Mouse (Mus musculus): ENCODE data around the gene Nop2. TPM values are rescaled to one million over a fixed set of nuclear protein-coding genes. Genes with fewer than 3 reads are reported as not detected.

Gene Nop2
- total RNA-seq (2015) (8.5 and 12.1 TPM in 2 replicates), total RNA-seq (2017) (22.6 and 24.6 TPM in 2 replicates)

GRCm38 (mm10) chr6:125131302-125132156 is at the start of gene Nop2:
Gene Nop2, plus strand, starts transcription at chr6:125131909.
- ATAC-seq (ENCODE audit: poor library complexity, severe bottlenecking): peak; percentile 96

- no peak for ATAC-seq (ENCODE audit: poor library complexity, severe bottlenecking)
Observed at GRCm38 (mm10) chr6:125082801-125083386, 48.8 kb upstream of the Nop2 start.

GRCm38 (mm10) chr6:125084424-125084823 is 47.3 kb upstream of the Nop2 start:
- peak; percentile 75 for ATAC-seq (ENCODE audit: poor library complexity, severe bottlenecking)

GRCm38 (mm10) chr6:125087937-125088336 is 43.8 kb upstream of the Nop2 start:
- no peak for ATAC-seq (ENCODE audit: poor library complexity, severe bottlenecking)

- peak; percentile 63 for ATAC-seq (ENCODE audit: poor library complexity, severe bottlenecking)
Observed at GRCm38 (mm10) chr6:125088561-125089321, 43.0 kb upstream of the Nop2 start.

GRCm38 (mm10) chr6:125089521-125090321 is 42.0 kb upstream of the Nop2 start:
- ATAC-seq (ENCODE audit: poor library complexity, severe bottlenecking): peak; percentile 29

- ATAC-seq (ENCODE audit: poor library complexity, severe bottlenecking): no peak
Observed at GRCm38 (mm10) chr6:125090341-125091085, 41.2 kb upstream of the Nop2 start.

- no peak for ATAC-seq (ENCODE audit: poor library complexity, severe bottlenecking)
Observed at GRCm38 (mm10) chr6:125092372-125092771, 39.3 kb upstream of the Nop2 start.

GRCm38 (mm10) chr6:125094843-125095242 is 36.9 kb upstream of the Nop2 start:
- ATAC-seq (ENCODE audit: poor library complexity, severe bottlenecking): no peak

GRCm38 (mm10) chr6:125095391-125096278 is 36.1 kb upstream of the Nop2 start, which contains the start of gene Chd4:
Gene Chd4, plus strand, starts transcription at chr6:125095981.
- peak; percentile 63 for ATAC-seq (ENCODE audit: poor library complexity, severe bottlenecking)

- no peak for ATAC-seq (ENCODE audit: poor library complexity, severe bottlenecking)
Observed at GRCm38 (mm10) chr6:125096279-125096596, 35.5 kb upstream of the Nop2 start.

- peak; percentile 20 for ATAC-seq (ENCODE audit: poor library complexity, severe bottlenecking)
Observed at GRCm38 (mm10) chr6:125096597-125097345, 34.9 kb upstream of the Nop2 start.

GRCm38 (mm10) chr6:125097346-125097689 is 34.4 kb upstream of the Nop2 start:
- no peak for ATAC-seq (ENCODE audit: poor library complexity, severe bottlenecking)

- no peak for ATAC-seq (ENCODE audit: poor library complexity, severe bottlenecking)
Observed at GRCm38 (mm10) chr6:125097951-125098350, 33.8 kb upstream of the Nop2 start.

- no peak for ATAC-seq (ENCODE audit: poor library complexity, severe bottlenecking)
Observed at GRCm38 (mm10) chr6:125098513-125098912, 33.2 kb upstream of the Nop2 start.

GRCm38 (mm10) chr6:125099421-125099971 is 32.2 kb upstream of the Nop2 start:
- peak; percentile 64 for ATAC-seq (ENCODE audit: poor library complexity, severe bottlenecking)

- ATAC-seq (ENCODE audit: poor library complexity, severe bottlenecking): no peak
Observed at GRCm38 (mm10) chr6:125101444-125101843, 30.3 kb upstream of the Nop2 start.

GRCm38 (mm10) chr6:125104223-125104622 is 27.5 kb upstream of the Nop2 start:
- no peak for ATAC-seq (ENCODE audit: poor library complexity, severe bottlenecking)

Measured in megakaryocyte, adult 5-6 weeks (primary cell).